Mouse (Mus musculus): ENCODE measurements at regions not wholly inside any gene's neighbourhood (a gene's known extent, or its start where the extent isn't known, plus 50 kb on each side); places are given as distances from the start of the nearest gene placed in this dataset.
"Not testable (repeated sequence)": the region's sequence is repeated elsewhere in the genome, so short reads cannot be mapped to it uniquely, and the experiment has no call there.

DNA sequence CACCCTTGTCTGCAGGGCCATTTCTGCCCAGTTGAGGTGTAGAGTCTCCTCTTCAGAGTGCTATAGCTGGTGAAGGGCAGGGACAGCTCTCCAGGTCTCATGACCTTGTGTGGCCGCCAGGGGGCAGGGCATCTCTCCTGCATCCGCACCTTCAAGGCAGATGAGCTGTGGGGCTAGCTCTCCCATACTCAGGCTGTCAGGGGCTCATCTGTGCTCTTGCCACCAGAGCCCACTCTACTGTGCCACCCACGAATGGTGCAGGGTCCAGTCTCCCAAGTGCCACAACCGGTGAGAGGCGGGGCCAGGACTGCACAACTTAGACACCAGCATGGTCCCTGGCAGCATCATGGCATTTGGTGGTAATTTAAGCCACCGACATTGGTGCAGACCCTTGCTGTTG, 111.3 kb downstream of the Syt10 start:
- peak; percentile 6 for DNase-seq (ENCODE audit: low spot score)

DNA sequence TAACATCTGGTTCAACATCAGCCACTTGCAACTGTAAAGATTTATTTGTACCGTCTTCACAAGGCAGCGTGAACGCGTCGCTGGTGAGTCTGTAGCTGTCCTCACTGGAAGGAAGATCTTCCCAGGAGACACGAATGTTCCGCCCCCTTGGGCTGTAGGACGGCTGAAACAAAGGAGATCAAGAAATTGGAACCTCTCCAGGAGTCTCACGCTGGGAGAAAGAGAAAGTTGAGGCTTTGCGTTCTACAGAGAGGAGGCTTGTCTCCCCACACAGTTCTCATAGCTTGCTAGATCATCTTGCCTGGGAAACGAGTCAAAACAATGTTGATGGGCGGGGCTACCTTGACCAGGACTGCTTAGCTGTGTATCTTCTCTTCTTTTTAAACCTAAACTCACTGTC, 117.3 kb downstream of the Syt10 start:
- DNase-seq (ENCODE audit: low spot score): no peak

DNA sequence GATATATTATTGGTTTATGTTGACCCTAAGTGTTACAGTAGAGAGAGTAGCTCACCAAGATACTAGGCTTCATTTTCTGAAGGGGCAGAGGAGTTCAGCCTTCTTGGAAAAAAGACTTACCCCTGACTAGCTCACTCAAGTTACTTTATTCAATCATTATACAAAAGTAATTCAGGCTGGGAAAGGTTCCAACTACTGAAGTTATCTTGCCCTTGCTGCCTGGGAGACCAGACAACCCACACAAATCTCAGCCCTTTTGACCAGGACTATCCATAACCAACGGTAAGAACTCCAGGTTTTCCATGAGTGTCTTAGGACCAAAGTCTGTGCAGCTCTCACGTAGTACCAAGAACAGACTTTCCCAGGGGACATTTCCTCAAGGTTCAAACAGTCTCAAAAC, 105.5 kb upstream of the Rabl2 start:
- DNase-seq (ENCODE audit: low spot score): no peak

DNA sequence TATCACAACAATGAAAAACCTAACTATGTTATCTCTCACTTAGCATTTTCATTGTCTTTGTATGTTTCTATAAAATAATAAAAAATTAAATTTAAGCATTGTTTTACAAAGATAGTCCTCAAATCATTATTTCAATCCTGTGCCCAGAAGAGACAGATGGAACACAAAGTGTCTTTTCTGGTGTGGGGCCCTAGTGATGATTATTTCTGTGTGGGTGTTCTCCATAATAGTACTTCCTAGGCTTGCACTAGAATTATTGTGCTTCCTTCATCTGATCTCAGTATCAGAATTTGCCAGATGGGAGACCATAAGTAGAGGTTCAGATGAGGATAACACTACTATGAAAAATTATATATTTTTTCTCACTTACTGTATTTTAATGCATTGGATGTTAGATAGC, 84.6 kb upstream of the Rabl2 start:
- DNase-seq (ENCODE audit: low spot score): no peak

DNA sequence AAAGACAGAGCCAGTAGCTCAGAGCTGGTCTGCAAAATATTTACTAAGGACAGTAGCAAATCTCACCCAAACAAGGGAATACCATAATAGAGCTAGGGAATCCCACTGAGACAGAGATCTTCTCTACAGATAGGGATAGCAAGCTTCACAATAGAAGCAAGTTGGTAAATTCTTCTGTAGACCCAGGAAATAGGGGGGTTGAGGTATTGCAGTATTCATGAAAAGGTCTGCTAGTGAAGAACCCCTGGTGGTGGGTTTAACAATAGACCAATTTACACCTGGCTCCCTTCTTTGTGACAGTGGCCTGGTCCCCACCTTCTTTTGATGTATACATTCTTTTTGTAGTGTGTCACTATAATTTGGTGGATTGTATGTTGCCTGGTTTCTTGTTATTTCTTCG, 64.8 kb upstream of the Rabl2 start:
- DNase-seq (ENCODE audit: low spot score): not testable (repeated sequence)

Data from yolk sac, embryonic 10.5 days (tissue).